Mouse (Mus musculus): ENCODE measurements at regions not wholly inside any gene's neighbourhood (a gene's known extent, or its start where the extent isn't known, plus 50 kb on each side); places are given as distances from the start of the nearest gene placed in this dataset.

- H3K27me3 ChIP-seq (ENCODE audit: control insufficient read depth, insufficient read depth, insufficient read length) = no peaks in the 10 kb centered on the region
- no peak overlapping the region for H3ac ChIP-seq (ENCODE audit: control insufficient read depth, insufficient read length)
- no peak for TF ChIP-seq MAX (IDR thresholded peaks at IDR 0.05; ENCODE audit: low read depth)
- TF ChIP-seq POLR2AphosphoS2 (IDR thresholded peaks at IDR 0.05; ENCODE audit: insufficient read length, low read depth) = no peak
- TF ChIP-seq MYOG (IDR thresholded peaks at IDR 0.05; ENCODE audit: control insufficient read depth in 1 of 3, insufficient read depth in 1 of 3, insufficient read length in 2 of 3, low read depth in 2 of 3) = no peak
- no peak for TF ChIP-seq TCF3 (IDR thresholded peaks at IDR 0.05; ENCODE audit: insufficient read length, low read depth)
- TF ChIP-seq CEBPB (IDR thresholded peaks at IDR 0.05; ENCODE audit: insufficient read depth, poor library complexity, severe bottlenecking) = no peak
- no peak for TF ChIP-seq POLR2A (IDR thresholded peaks at IDR 0.05; ENCODE audit: insufficient read length, low read depth)
- no peak for TF ChIP-seq E2F4 (IDR thresholded peaks at IDR 0.05; ENCODE audit: insufficient read depth)
- no peak for TF ChIP-seq REST (IDR thresholded peaks at IDR 0.05; ENCODE audit: insufficient read depth, insufficient read length)
- no peak for TF ChIP-seq SRF (IDR thresholded peaks at IDR 0.05; ENCODE audit: control insufficient read depth, insufficient read length, low read depth)
- no peak for TF ChIP-seq USF1 (IDR thresholded peaks at IDR 0.05; ENCODE audit: low read depth)
- H3K4me2 ChIP-seq (ENCODE audit: low read depth) = peak overlapping the region; percentile 36
- H3K79me2 ChIP-seq (ENCODE audit: control insufficient read depth, insufficient read depth) = no peaks in the 10 kb centered on the region
- H3K4me3 ChIP-seq = no peak overlapping the region
- H3K36me3 ChIP-seq (ENCODE audit: control insufficient read depth, insufficient read depth) = no peaks in the 10 kb centered on the region
Observed at GRCm38 (mm10) chr9:33930286-33930685, 555.4 kb upstream of the Kirrel3 start.

GRCm38 (mm10) chr9:33934071-33934470 is 551.6 kb upstream of the Kirrel3 start:
- Histone ChIP-seq H3K79me2 (ENCODE audit: control insufficient read depth, insufficient read depth) (no peaks in the 10 kb centered on the region), H3K4me2 (ENCODE audit: low read depth) (no peak overlapping the region), H3K4me3 (no peak overlapping the region), H3ac (ENCODE audit: control insufficient read depth, insufficient read length) (no peak overlapping the region), H3K36me3 (ENCODE audit: control insufficient read depth, insufficient read depth) (no peaks in the 10 kb centered on the region), H3K27me3 (ENCODE audit: control insufficient read depth, insufficient read depth, insufficient read length) (no peaks in the 10 kb centered on the region)
- no peak for TF ChIP-seq MYOG (IDR thresholded peaks at IDR 0.05; ENCODE audit: control insufficient read depth in 1 of 3, insufficient read depth in 1 of 3, insufficient read length in 2 of 3, low read depth in 2 of 3)
- no peak for TF ChIP-seq TCF12 (IDR thresholded peaks at IDR 0.05; ENCODE audit: insufficient read depth, poor library complexity, severe bottlenecking)
- no peak for TF ChIP-seq REST (IDR thresholded peaks at IDR 0.05; ENCODE audit: insufficient read depth, insufficient read length)
- TF ChIP-seq E2F4 (IDR thresholded peaks at IDR 0.05; ENCODE audit: insufficient read depth) = no peak
- no peak for TF ChIP-seq POLR2AphosphoS2 (IDR thresholded peaks at IDR 0.05; ENCODE audit: insufficient read length, low read depth)
- no peak for TF ChIP-seq USF1 (IDR thresholded peaks at IDR 0.05; ENCODE audit: low read depth)
- TF ChIP-seq MYOD1 (IDR thresholded peaks at IDR 0.05; ENCODE audit: control insufficient read depth in 1 of 3, insufficient read length in 2 of 3, low read depth in 2 of 3) = no peak
- TF ChIP-seq TCF3 (IDR thresholded peaks at IDR 0.05; ENCODE audit: insufficient read length, low read depth) = no peak
- TF ChIP-seq POLR2A (IDR thresholded peaks at IDR 0.05; ENCODE audit: insufficient read length, low read depth) = no peak
- TF ChIP-seq MAX (IDR thresholded peaks at IDR 0.05; ENCODE audit: low read depth) = no peak
- no peak for TF ChIP-seq CEBPB (IDR thresholded peaks at IDR 0.05; ENCODE audit: insufficient read depth, poor library complexity, severe bottlenecking)
- no peak for TF ChIP-seq SRF (IDR thresholded peaks at IDR 0.05; ENCODE audit: control insufficient read depth, insufficient read length, low read depth)

- no peak overlapping the region for H3ac ChIP-seq (ENCODE audit: control insufficient read depth, insufficient read length)
- TF ChIP-seq E2F4 (IDR thresholded peaks at IDR 0.05; ENCODE audit: insufficient read depth) = no peak
- no peak for TF ChIP-seq REST (IDR thresholded peaks at IDR 0.05; ENCODE audit: insufficient read depth, insufficient read length)
- no peak for TF ChIP-seq POLR2A (IDR thresholded peaks at IDR 0.05; ENCODE audit: insufficient read length, low read depth)
- no peak for TF ChIP-seq MYOD1 (IDR thresholded peaks at IDR 0.05; ENCODE audit: control insufficient read depth in 1 of 3, insufficient read length in 2 of 3, low read depth in 2 of 3)
- no peak for TF ChIP-seq USF1 (IDR thresholded peaks at IDR 0.05; ENCODE audit: low read depth)
- no peak for TF ChIP-seq CEBPB (IDR thresholded peaks at IDR 0.05; ENCODE audit: insufficient read depth, poor library complexity, severe bottlenecking)
- TF ChIP-seq SRF (IDR thresholded peaks at IDR 0.05; ENCODE audit: control insufficient read depth, insufficient read length, low read depth) = no peak
- no peak for TF ChIP-seq TCF3 (IDR thresholded peaks at IDR 0.05; ENCODE audit: insufficient read length, low read depth)
- no peak for TF ChIP-seq POLR2AphosphoS2 (IDR thresholded peaks at IDR 0.05; ENCODE audit: insufficient read length, low read depth)
- TF ChIP-seq MAX (IDR thresholded peaks at IDR 0.05; ENCODE audit: low read depth) = no peak
- TF ChIP-seq TCF12 (IDR thresholded peaks at IDR 0.05; ENCODE audit: insufficient read depth, poor library complexity, severe bottlenecking) = no peak
- TF ChIP-seq MYOG (IDR thresholded peaks at IDR 0.05; ENCODE audit: control insufficient read depth in 1 of 3, insufficient read depth in 1 of 3, insufficient read length in 2 of 3, low read depth in 2 of 3) = no peak
Observed at GRCm38 (mm10) chr9:33954319-33954718, 531.4 kb upstream of the Kirrel3 start.

More at GRCm38 (mm10) chr9:33954319-33954718, 531.4 kb upstream of the Kirrel3 start:
- H3K27me3 ChIP-seq (ENCODE audit: control insufficient read depth, insufficient read depth, insufficient read length) = no peaks in the 10 kb centered on the region
- no peak overlapping the region for H3K4me2 ChIP-seq (ENCODE audit: low read depth)
- no peak overlapping the region for H3K4me3 ChIP-seq
- H3K36me3 ChIP-seq (ENCODE audit: control insufficient read depth, insufficient read depth) = no peaks in the 10 kb centered on the region
- no peaks in the 10 kb centered on the region for H3K79me2 ChIP-seq (ENCODE audit: control insufficient read depth, insufficient read depth)
